Mouse (Mus musculus) spleen, postnatal 4 days (tissue): ENCODE results near the gene Cnbp.

ENCODE experiments used
- DNase-seq, 2 experiments: peaks; one replicate each; pipeline ENCODE4 v3.0.0; 2022; ENCODE audit warnings: low spot score in 2 of 2

Cnbp gene

GRCm38 (mm10) chr6:87850900-87851614, at the start of gene Cnbp:
TSS of gene Cnbp (minus strand) at chr6:87851106.
- peak; percentile 97 to 99 for DNase-seq

- no peak for DNase-seq
These were observed 47.1 kb upstream of the Cnbp start for GRCm38 (mm10) chr6:87898028-87898427.

- DNase-seq, result no peak
These were observed 43.0 kb upstream of the Cnbp start for GRCm38 (mm10) chr6:87893931-87894330.

GRCm38 (mm10) chr6:87887594-87888233, 36.8 kb upstream of the Cnbp start, which contains the start of gene Copg1:
TSS of gene Copg1 (plus strand) at chr6:87887814.
- DNase-seq, result peak; percentile 100

GRCm38 (mm10) chr6:87886721-87887120, 35.8 kb upstream of the Cnbp start:
- DNase-seq, result no peak

- DNase-seq, result no peak
These were observed 31.9 kb upstream of the Cnbp start for GRCm38 (mm10) chr6:87882816-87883215.

GRCm38 (mm10) chr6:87882221-87882620, 31.3 kb upstream of the Cnbp start:
- no peak for DNase-seq

- no peak for DNase-seq
These were observed 28.7 kb upstream of the Cnbp start for GRCm38 (mm10) chr6:87879628-87880027.

- DNase-seq, result no peak
These were observed 28.1 kb upstream of the Cnbp start for GRCm38 (mm10) chr6:87879010-87879409.

GRCm38 (mm10) chr6:87876068-87876643, 25.2 kb upstream of the Cnbp start:
- DNase-seq, result no peak

GRCm38 (mm10) chr6:87875562-87875961, 24.7 kb upstream of the Cnbp start:
- DNase-seq, result no peak

GRCm38 (mm10) chr6:87875083-87875482, 24.2 kb upstream of the Cnbp start:
- DNase-seq, result no peak

- DNase-seq, result no peak
These were observed 23.1 kb upstream of the Cnbp start for GRCm38 (mm10) chr6:87873963-87874362.

- no peak for DNase-seq
These were observed 22.2 kb upstream of the Cnbp start for GRCm38 (mm10) chr6:87873104-87873503.

GRCm38 (mm10) chr6:87871240-87871639, 20.3 kb upstream of the Cnbp start:
- no peak for DNase-seq

- no peak for DNase-seq
These were observed 19.5 kb upstream of the Cnbp start for GRCm38 (mm10) chr6:87870440-87870839.

- no peak for DNase-seq
These were observed 18.1 kb upstream of the Cnbp start for GRCm38 (mm10) chr6:87868871-87869506.

- no peak for DNase-seq
These were observed 16.4 kb upstream of the Cnbp start for GRCm38 (mm10) chr6:87867256-87867655.

- no peak for DNase-seq
These were observed 15.3 kb upstream of the Cnbp start for GRCm38 (mm10) chr6:87866211-87866610.

GRCm38 (mm10) chr6:87857071-87857470, 6.2 kb upstream of the Cnbp start:
- no peak for DNase-seq

- DNase-seq, result no peak
These were observed 2.5 kb upstream of the Cnbp start for GRCm38 (mm10) chr6:87853446-87853845.

GRCm38 (mm10) chr6:87851871-87852270, 965 bp upstream of the Cnbp start:
- DNase-seq, result no peak
